Comparison of ENCODE assay signal across 22 mouse cellular contexts in genomic region chr8:120160366-120160765, GRCm38 (mm10). TPM values are rescaled to one million over a fixed set of nuclear protein-coding genes. Genes with fewer than 3 reads are reported as not detected.
DNase-seq lines count a peak whose midpoint lies in the region; ATAC-seq lines count a peak whose summit lies in the region.
"Had no signal": no experiment of that assay in that cellular context is flagged by ENCODE, and none has a peak within 500 bp of the region (broad histone marks: within the 10 kb centered on the region; RNA-seq: fewer than 3 reads in every experiment).

No protein-coding gene starts in this region.

- H3K4me3 ChIP-seq in limb, embryonic 10.5 days, result no peak overlapping the region
- H3K4me3 ChIP-seq: embryonic facial prominence, embryonic 12.5 days; limb, embryonic 15.5 days had no signal

- intact Hi-C loops in left cerebral cortex, postnatal 4 days (cut with DNase I), result no loop called here

- ATAC-seq in cerebellum, adult (ENCODE audit: insufficient number of reproducible peaks, low FRiP score, low TSS enrichment), result peak; percentile 28; the same call in 1 of the 2 replicates
- ATAC-seq: CD4-positive, CD25-positive, alpha-beta regulatory T cell, adult 4 months had no signal

- peaks cover 38% of the 10 kb centered on the region for H3K4me1 ChIP-seq in limb, embryonic 10.5 days
- H3K4me1 ChIP-seq: embryonic facial prominence, embryonic 12.5 days had no signal

- 0 out of 2 replicates have a peak overlapping the region, but pooled peaks have one; percentile 33 for H3K27ac ChIP-seq in limb, embryonic 10.5 days
- H3K27ac ChIP-seq: embryonic facial prominence, embryonic 12.5 days; kidney, postnatal 0 days; limb, embryonic 15.5 days had no signal

- no peak for DNase-seq in cerebellum, postnatal 4 days (ENCODE audit: low spot score in 2 of 2)
- DNase-seq in left cerebral cortex, postnatal 4 days, result peak; percentile 68
- no peak for DNase-seq in left cerebral cortex, adult 8-10 months (ENCODE audit: low spot score in 2 of 2)
- peak; percentile 78 for DNase-seq in cerebellum, postnatal 25 days
- no peak for DNase-seq in limb, embryonic 10.5 days (ENCODE audit: low spot score)
- no peak for DNase-seq in lung, postnatal 25 days (ENCODE audit: low spot score)
- no peak for DNase-seq in lung, postnatal 36 days
- DNase-seq: kidney, adult 11 months; lung, postnatal 14 days; spleen, adult 18-20 months; thymus, adult 2 months had no signal

- H3K36me3 ChIP-seq in limb, embryonic 10.5 days, result no peaks in the 10 kb centered on the region
- H3K36me3 ChIP-seq: embryonic facial prominence, embryonic 12.5 days; limb, embryonic 15.5 days had no signal

- peaks cover 50% of the 10 kb centered on the region for H3K27me3 ChIP-seq in limb, embryonic 10.5 days (ENCODE audit: low read depth, poor library complexity, severe bottlenecking)

- no peaks in the 10 kb centered on the region for H3K9me3 ChIP-seq in limb, embryonic 10.5 days (replicated peaks)
- H3K9me3 ChIP-seq: embryonic facial prominence, embryonic 12.5 days; limb, embryonic 15.5 days had no signal

- WGBS in limb, embryonic 10.5 days, result 80% methylated on average over 8 of the region's 8 CpGs

RNA-seq across cellular contexts. Expression of gene Fam92b, which starts 16.9 kb away (rescaled TPM):
- total RNA-seq in left cerebral cortex, postnatal 4 days (2021), result not detected
- 1 to 10 TPM in 2 of 4 experiments, under 1 TPM in 2; 0.48 to 1.9 (median 0.86) TPM for total RNA-seq in left cerebral cortex, adult 8-10 months (2022)
- polyA plus RNA-seq in limb, embryonic 10.5 days (2016; fragmentation: Nextera tagmentation; extraction: Ambion mirVana), result 0.16 TPM in 1 of 2 replicates, not detected in the other
- total RNA-seq: common myeloid progenitor, adult 5-6 weeks; granulocyte monocyte progenitor cell, adult 5-6 weeks; hematopoietic stem cell, adult 5-6 weeks; MEL had no signal
- polyA plus RNA-seq: CD4-positive, CD25-positive, alpha-beta regulatory T cell, adult 4 months; heart, embryonic 14.5 days; kidney, postnatal 0 days; limb, embryonic 15.5 days; liver, embryonic 16.5 days had no signal

RNA-seq across cellular contexts. Expression of gene 6430548M08Rik, which starts 46.4 kb away (rescaled TPM):
- 10 to 100 TPM; 74.9 to 76.5 TPM for total RNA-seq in left cerebral cortex, postnatal 4 days (2021)
- total RNA-seq in left cerebral cortex, adult 8-10 months (2022), result 100 to 1,000 TPM; 219 to 271 (median 241) TPM
- 1.7 and 2.2 TPM in 2 replicates for polyA plus RNA-seq in limb, embryonic 10.5 days (2016; fragmentation: Nextera tagmentation; extraction: Ambion mirVana)

RNA-seq across cellular contexts. Expression of gene Zdhhc7, which starts 59.1 kb away (rescaled TPM):
- 10 to 100 TPM; 27.7 TPM for total RNA-seq in left cerebral cortex, postnatal 4 days (2021)
- 10 to 100 TPM; 26.3 to 44.6 (median 34.0) TPM for total RNA-seq in left cerebral cortex, adult 8-10 months (2022)
- polyA plus RNA-seq in limb, embryonic 10.5 days (2016; fragmentation: Nextera tagmentation; extraction: Ambion mirVana), result 32.4 and 34.8 TPM in 2 replicates

Comparison
In these comparisons a context has a peak if more than half of its experiments do, and no peak if none do; other contexts are left out.
1. DNase-seq: peak in left cerebral cortex, postnatal 4 days (single experiment) and cerebellum, postnatal 25 days (2 of 2); none in cerebellum, postnatal 4 days (0 of 2), left cerebral cortex, adult 8-10 months (0 of 2), limb, embryonic 10.5 days (single experiment), lung, postnatal 25 days (single experiment) and lung, postnatal 36 days (single experiment).